Mouse (Mus musculus) heart, adult 2 months (tissue): ENCODE results near the gene Samd10.

Experiments used
- CTCF ChIP-seq: fragments of 200-600 bp; IDR thresholded peaks from 2 replicates; pipeline ENCODE4 v1.8.1; 2022; ENCODE audit warnings: antibody characterized with exemption, mild to moderate bottlenecking, moderate library complexity
- EP300 ChIP-seq: fragments of 200-500 bp; IDR thresholded peaks from 2 replicates; pipeline ENCODE4 v1.6.1; 2011; ENCODE audit warnings: low read depth, low read length, control low read depth; ENCODE audit not compliant: insufficient read depth

DNA sequence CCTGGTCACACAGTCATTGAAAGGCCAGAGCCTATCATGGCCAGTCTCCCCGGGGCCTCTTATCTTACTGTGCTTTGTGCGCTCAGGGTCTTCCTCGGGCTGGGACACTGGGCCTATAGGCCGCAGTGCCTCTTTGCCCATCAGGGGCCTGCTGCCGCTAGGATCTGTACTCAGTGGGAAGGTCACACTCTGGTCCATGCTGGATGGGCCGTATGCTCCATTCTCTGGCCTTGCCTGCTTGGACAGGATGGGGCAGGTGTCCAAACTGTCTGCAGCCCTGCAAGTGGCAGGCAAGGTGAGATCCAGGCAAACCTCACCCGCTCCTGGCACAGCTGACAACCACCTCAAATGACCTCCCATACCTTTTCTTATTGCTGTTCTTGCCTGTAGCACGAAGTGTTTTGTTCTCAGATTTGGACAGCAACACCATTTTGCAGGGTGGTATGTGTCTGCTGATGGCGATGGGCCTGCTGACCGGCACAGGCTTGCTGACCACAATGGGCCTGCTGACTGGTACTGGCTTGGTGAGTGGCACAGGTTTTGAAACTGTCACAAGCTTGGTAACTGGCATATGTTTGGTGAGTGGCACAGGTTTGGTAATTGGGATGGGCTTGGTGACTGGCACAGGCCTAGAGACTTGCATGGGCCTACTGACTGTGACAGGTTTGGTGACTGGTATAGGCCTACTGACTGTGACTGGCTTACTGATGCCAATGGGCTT lies 9.8 kb downstream of the Samd10 start:
- TF ChIP-seq EP300 (no peak), CTCF (no peak)
